Mouse (Mus musculus) lung, postnatal 25 days (tissue): Measurements from ENCODE around the gene Slc6a21.

Source experiments
- DNase-seq: peaks from one replicate; pipeline ENCODE4 v3.0.0; 2022; ENCODE audit warnings: low spot score

The Slc6a21 gene

DNA sequence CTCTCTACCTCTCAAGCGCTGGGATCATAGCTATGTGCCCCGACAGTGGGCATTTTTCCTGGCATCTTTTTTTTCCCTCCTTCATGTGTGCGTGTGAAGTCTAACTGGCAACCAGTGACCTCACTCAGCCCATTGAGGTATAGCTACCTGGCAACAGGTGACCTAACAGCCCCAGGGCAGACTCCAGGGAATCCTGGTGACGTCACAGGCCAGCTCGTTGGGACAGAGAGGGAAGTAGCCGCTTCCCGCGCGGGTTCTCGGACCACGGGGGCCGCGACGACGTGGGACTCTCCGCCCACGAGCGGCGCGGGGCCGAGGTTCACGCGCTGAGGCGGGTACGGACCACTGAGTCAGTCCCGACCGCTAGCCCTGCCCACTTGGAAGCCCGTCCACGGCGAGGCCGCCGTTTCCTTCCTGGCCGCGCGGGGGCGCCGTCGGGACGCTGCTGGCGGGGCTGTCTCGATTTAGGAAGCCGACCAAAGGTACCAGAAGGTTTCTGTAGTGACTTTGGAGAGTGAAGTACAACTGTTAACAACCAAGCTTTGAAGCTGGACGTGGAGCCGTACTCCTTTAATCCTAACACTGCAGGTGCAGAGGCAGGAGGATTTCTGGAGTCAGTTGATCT is at the start of gene Slc6a21:
TSS of gene Slc6a21 (plus strand) at position 378 of the 625 bp plus-strand sequence.
- DNase-seq: peak; percentile 84

DNA sequence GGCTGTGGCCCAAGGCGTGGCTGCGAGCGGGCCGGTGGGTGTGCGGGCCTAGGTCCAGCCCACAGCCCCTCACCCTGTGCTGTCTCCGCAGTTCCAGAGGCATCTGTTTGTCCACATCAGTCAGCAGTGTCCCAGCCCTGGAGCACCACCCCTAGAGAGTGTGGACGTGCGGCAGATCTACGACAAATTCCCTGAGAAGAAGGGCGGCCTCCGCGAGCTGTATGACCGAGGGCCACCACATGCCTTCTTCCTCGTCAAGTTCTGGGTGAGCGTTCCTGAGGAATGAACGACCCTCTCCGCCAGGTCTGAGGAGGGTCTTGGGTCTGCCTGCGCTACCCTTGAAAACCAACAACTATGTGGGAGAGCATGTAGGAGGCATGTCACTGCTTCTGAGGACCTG is 48.8 kb upstream of the Slc6a21 start:
- DNase-seq: no peak

DNA sequence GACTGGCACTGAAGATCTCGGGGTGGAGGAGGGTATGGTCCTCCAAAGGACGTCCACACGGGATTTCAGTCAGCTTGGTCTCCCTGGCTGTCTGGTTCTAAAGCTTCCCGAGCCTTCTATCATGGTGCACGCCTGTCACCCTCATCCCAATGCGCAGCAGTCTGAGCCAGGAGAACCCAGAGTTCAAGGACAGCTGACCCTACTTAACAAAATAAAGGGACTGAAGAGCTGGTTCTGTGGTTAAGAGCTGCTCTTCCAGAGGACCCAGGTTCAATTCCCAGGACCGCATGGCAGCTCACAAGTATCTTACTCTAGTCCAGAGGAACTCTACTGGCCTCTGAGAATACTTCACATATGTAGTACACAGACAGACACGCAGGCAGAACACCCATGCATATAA is 48.3 kb upstream of the Slc6a21 start:
- DNase-seq: no peak

DNA sequence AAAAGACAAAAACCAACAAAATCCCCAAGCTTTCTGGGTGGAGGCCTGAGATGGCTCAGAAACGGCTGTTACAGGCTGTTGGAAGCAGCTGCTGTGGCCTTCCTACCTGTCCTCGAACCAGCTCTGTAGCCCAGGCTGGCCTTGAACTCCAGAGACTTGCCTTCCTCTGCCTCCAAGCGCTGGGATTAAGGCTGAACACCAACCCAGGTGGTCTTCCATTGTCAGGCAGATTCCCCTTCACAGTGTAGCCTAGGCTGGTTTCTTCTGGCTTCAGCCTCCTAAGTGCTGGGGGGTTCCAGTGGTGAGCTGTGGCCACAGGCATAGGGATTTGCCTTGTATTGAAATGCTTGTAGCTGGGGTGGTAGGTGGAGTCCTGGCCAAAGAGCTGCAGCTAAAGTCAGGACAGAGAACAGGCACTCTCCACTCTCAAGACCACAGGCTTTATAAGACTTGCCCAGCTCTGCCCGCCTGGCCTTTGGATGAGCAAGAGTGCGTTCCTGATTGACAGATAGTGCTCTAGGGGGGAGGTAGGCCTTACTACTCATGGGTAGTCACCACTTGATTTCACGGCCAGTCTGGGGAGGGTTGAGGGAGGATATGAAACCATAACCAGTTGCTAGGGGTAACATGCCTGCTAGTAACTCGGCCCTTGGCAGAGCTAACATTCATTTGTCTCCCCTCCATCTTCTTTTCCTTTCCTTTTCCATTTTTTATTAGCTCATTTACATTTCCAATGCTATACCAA is 47.7 kb upstream of the Slc6a21 start:
- DNase-seq: no peak

DNA sequence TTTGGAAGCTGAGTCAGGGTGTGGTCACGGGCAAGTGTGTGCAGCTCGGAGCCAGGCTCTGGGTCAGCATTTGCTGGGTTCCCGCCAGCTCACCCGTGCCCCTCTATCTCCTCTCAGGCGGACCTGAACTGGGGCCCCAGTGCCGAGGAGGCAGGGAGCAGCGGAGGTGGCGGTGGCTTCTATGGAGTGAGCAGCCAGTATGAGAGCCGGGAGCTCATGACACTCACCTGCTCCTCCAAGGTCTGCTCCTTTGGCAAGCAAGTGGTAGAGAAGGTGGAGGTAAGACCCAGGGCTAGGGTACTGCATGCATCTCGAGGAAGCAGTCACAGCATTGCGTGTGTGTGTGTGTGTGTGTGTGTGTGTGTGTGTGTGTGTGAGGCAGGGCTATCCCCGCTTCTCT is 46.1 kb upstream of the Slc6a21 start:
- no peak for DNase-seq

DNA sequence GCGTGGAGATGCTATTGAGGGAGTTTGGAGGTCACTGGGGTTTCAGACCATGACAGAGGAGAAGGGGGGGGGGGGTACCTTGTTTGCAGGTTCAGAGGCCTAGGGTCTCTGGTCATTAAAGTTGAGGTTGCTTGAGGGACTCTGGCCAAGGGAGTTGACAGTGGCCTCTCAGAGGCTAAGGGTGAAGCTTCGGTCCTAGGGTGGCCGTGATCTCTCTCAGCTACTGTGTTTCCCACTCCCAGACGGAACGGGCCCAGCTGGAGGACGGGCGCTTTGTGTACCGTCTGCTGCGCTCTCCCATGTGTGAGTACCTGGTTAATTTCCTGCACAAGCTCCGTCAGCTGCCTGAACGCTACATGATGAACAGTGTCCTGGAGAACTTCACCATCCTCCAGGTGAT is 45.4 kb upstream of the Slc6a21 start:
- no peak for DNase-seq

DNA sequence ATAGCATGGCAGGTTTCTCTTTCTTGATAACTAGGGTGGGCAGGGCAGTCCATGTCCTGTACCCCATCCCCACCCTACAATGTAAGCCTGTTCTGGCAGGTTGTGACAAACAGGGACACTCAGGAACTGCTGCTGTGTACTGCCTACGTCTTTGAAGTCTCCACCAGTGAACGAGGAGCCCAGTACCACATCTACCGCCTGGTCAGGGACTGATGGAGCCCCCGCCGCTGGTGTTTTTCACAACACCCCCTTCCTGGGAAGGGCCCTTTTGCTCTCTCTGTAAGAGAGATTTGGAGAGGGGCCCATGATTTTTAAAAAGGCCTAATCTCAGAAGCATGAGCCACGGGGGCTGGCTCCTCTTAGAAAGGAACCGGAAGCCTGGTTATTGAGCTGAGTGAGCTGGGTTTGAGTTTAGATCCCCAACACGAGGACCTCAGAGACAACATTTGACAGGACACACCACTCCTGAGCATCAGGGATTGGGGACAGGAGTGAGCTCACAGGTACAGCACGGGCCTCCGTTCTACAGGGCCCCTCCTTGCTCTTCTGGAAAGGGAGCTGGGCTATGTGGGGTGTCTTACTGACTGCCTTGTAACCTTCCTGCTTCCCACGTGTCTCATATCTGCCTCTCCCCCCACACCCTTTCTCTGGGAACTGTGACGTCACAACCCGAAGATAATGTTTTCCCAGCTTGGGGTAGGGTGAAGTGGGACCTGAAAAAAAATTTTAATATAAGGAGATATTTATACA is 44.4 kb upstream of the Slc6a21 start:
- DNase-seq: no peak

DNA sequence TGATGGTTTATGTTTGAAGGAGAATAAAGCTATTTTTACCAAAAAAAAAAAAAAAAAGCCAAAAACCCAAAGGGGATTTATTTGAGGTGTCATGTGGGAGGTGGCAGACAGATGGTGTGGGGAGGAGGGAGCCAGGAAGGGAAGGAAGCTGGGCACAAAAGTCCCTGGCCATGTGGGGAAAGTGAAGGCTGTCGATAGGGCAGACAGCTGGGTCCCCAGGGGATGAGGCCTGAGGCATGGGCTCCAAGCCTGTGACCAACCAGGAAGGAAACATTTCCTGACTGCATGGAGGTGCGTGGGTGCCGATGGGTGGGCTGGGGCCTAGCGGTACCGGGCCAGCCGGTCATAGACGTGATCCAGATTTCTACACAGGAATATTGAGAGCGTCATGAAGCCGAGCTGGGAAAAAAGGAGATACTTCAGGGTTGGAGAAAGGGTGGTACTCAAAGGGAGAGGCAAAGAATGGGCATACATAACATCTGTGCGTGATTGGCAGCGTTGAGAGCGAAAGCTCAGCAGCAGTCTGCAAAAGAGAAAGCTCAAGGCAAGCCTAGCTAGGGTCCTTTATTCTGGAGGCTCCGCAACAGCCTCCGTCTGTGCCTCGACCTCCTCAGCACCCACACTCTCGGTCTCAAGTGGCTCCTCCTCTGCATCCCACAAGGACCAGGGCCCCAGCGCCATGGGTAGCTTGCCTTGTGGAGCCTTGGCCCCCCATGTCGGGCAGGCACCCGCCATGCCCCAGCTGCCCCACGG is 43.6 kb upstream of the Slc6a21 start:
- DNase-seq: no peak

DNA sequence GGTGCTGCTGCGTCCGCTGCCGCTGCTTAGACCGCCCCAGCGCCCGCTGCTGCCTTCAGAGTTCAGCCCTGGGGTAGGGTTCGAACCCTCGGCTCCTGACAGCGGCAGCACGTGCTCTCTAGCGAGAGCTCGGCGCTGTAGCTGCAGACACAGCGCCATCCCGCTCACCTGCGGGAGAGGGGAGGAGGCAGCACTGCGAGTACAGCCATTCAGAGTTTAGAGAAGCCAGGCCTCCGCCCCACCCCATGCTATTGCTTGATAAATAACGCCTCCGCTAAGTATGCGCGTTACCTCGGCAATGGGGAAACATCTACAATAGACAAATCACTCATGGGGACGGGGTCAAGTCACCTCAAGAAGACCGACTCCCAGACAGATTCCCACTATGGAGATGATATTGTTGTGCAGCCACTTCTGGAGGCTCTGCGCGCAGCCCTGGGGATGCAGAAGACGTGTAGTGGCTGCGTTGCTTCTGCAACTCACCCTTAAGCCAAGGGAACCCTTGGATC is 42.9 kb upstream of the Slc6a21 start:
- DNase-seq: no peak

DNA sequence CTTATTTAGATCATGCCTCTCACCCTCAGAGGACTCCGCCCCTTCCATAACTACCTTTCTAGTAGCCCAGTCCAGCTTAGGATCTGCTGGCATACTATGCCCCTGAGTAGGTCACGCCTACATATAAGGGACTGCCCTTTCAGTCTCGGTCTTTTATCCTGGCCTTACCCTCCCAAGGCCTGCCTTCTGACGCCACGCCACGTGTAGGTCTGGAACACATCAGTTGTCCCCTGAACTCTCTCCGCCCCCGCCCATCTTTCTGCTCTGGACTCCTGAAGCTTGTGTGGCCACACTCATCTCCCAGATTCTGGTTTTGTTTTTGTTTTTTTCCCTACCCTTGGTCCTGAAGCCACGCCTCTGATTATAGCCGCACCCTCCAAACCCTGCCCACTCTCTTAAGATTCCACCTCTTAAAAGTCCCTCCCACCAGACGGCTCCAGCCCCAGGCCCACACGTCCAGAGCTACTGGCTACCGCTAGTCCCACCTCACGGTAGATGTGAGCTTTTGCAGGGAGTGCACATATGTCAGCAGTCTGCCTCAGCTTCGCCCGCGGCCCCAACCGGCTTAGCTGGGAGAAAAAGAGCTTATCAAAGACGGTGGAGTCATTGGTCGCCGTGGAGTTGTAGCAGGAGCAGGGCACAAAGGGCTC is 42.3 kb upstream of the Slc6a21 start:
- peak; percentile 58 for DNase-seq

DNA sequence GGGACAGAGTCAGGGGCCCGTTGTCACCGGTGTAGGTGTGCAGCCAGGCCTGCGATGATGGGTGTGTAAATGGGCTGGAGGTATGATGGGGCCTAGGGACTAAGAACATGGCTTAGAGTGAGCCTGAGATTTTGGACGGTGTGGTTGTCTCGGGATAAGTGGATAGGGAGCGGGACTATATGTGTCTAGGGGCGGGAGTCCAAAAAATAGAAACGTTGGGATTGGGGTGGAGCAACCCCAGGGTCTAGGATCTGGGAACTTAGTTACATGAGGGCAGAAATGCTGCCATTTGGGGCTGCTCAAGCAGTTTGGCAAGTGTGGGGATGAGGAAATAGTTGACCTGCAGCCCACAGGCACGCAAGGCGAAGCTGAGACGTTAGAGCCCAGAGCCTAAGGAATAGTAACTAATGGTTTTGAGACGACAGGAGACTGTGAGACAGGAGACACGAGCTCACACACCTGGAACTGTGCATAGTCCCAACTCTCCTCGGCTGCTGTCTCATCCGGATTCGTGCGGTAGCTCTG is 41.6 kb upstream of the Slc6a21 start:
- no peak for DNase-seq

DNA sequence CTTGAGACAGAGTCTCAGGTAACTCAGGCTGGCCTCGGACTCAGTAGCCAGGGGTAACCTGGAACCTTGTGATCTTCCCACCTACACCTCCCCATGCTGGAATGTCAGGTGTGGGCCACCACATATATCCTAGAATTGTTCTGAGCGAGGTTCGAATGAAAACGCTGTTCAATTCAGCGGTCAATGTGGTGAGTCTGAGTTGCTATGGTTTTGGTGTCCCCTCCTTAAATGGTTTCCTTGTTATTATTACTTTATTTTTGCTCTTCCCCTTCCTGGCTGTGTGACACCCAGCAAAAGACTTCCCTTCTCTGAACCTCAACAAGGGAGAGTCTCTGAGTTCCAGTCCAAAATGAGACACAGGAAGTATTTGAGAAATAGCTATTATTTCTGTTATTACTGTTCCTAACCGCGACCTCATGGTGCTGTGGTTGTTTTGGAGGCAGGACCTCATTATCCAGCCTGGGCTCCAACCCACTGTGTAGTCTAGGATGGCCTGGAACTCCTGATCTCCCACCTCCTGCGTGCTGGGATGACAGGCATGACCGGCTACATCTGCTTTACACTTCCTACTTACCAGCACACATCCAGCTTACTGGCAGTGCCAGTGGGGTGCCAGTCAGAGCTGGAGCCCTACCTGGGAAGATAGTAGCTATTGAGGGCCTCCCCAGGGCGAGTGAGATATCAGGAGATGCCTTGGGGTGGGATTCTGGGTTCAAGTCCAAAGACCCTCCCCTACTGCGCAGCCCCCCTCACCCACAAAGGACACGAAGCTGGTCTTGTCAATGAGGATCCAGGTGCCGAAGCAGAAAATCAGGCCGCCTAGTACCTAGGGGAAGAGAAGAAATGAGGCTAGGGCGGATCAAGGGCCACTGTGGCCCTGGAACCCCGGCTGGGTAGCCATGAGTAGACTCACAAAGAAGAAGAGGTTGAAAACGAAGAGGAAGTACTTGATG is 39.3 kb upstream of the Slc6a21 start:
- DNase-seq: no peak

DNA sequence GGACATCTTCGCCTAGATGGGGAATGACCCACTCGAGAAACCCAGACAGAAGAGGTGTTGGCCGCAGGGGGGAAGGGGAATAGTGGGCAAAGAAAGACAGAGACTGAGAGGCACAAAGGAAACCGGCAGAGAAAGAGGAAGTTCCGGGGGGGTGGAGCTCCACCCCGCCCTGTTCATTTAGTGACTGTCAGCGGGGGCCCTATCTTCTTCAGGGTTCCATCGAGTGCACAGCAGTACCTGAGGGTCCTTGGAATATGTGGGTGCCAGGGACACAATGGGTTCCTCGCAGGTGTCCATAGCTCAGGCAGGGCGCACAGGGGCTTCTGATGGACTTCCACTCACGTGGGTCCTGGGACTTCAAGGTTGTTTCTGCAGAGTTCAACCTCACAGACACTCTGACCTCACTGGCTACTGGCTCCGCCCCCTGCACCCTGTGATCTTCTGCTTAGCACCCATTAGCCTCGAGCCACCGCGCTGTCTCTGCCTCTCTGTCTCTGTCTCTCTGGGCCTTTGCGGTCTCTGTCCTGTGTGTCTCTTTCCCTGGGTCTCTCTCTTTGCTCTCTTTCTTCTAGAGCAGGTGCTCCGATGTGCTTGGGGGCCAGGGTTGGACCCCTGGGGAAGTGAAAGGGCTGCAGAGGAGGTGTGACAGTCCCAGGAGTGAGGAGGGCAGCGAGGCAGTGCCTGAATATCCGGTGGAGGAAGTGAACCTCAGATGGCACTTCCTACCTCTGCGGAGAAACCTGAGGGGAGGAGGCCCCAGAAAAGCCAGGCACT is 38.4 kb upstream of the Slc6a21 start, which contains the start of gene Cd37:
TSS of gene Cd37 (minus strand) at position 393 of the 774 bp plus-strand sequence.
- DNase-seq: peak; percentile 53

DNA sequence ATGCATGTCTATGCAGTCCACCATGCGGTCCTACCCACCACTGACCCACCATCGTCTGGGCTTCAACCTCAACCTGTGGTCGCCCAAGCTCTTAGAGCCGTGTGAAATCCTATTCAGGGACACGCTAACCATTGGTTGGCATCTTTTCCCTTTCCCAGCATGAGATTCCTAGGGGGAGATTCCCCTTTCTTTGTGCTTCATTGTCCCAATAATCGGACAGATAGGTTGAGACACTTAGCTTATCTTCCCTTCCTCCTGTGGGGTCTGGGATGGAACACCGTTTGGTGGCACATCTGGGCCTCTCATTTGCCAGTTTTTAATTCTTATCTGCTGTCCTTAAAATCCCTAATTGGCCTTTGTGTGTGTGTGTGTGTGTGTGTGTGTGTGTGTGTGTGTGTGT is 37.2 kb upstream of the Slc6a21 start:
- DNase-seq: no peak

DNA sequence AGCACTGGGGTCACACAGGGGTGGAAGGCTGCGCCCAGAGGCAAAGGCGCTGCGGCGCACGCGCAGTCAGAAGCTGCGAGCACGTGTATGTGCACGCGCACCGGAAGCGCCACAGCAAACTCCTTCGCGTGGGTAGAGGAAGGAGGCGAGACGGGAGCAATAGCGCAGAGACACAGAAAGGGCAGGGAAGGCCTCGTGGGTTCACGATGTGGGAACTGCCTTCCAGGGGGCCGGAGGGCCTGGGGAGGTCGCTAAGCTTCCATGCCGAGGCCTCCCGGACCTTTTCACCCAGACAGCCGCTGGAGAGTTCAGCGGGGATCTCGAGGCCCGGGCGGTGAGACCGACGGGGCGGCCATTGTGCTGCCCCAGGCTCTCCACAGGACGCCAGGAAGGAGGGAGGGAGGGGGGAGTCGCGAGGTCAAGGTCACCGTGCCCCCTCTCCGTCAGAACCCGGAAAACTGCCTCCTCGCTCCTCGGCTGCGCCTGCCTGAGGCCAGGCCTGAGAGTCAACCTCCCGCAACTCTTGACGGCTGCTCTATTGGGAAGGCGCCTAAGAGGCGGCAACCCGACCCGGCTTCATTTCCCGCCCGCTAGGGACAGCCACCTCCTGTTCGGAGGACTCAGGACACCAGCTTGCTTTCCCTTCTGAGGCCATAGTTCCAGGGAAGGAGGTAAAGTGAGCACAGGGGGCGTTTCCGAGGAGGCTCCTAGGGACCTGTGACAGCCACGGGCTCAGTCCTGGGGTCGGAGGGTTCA is 36.5 kb upstream of the Slc6a21 start, which contains the start of gene Slc6a16:
TSS of gene Slc6a16 (plus strand) at position 453 of the 756 bp plus-strand sequence.
- no peak for DNase-seq

DNA sequence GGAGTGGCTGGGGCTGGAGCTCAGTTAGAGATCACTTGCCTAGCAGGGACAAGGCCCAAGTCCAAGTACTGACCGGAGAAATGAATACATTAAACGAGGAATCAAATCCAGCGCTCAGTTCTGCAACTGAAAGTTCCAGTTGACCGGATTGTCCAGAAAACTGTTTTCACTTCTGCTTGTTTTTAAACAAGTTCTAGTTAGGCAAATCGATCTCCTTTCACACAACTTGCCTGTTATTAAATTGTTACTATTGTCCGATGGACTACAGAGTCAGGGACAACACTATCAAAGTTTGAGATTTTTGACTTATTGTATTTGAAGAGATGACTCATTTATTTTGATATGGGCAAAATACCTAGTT is 35.9 kb upstream of the Slc6a21 start:
- no peak for DNase-seq

DNA sequence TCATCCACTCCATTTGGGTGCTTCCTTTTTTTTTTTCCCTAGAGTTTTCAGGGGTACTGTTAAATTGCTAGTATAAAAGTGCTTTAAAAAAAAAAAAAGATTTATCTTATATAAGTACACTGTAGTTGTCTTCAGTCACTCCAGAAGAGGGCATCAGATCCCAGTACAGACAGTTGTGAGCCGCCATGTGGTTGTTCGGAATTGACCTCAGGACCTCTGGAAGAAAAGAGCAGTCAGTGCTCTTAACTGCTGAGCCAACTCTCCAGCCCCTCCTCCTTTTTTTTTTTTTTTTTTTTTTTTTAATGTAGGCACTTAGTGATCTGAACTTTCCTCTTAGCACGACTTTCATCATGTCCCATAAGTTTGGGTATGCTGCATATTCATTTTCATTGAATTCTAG is 29.6 kb upstream of the Slc6a21 start:
- no peak for DNase-seq

DNA sequence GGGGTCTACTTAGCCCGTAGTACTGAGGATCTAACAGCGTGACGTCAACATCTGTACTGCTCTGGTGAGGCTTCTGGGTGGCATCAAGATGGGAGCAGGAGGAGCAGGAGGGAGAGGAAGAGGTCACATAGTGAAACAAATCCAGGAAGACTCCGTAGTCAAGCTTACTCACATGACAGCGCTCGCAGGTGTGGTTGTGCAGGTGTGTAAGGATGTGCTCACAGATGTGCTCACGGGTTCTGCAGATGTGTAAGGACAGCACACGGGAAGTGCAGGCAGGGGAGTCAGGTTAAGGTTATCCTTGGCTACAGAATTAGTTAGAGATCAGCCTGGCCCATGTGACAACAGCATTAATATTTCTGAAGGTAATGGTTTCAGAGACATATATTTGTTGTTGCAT is 23.5 kb upstream of the Slc6a21 start:
- DNase-seq: no peak

DNA sequence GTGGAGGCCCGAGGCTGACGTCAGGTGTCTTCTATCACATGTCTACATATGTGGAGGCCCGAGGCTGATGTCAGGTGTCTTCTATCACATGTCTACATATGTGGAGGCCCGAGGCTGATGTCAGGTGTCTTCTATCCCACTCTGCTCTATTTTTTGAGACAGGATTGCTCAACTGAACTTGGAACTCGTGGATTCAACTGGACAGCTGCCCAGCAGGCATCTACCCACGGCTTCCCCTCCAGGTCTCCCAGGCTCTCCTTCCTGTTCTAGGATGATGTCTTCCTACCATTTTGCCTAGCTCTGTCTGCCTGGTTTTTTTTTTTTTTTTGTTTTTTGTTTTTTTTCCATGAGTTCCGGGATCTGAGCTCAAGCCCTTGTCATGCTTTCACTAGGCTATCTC is 21.5 kb upstream of the Slc6a21 start:
- peak; percentile 61 for DNase-seq
